Comparison of ENCODE assay signal across 32 mouse cellular contexts in the genomic region with DNA sequence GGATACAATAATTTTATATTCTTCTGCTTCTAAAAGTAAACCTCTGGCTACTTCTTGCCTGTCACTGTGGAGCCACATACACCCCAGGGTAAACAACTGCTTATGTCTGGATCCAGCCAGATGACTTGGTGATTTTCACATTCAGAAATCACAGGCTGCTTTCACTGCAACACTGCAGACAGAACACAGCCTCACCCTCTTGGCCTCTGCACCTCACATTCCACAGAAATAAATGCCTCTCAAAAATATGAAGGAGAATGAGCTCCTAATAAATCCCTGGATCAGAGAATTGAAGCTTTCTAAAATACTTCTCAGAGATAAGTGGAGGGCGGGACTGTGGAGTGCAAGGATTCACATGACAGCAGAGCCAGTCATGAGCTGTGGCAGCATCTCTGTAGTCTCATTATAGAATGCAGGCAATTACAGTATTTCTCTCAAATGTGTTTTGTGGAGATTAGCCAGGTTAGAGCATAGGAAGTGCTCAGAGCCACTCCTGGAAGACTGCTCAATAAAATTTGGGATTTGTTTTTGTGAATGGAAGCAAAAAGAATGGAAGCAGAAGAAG. TPM values are rescaled to one million over a fixed set of nuclear protein-coding genes. Genes with fewer than 3 reads are reported as not detected.
DNase-seq lines count a peak whose midpoint lies in the region; ATAC-seq and TF ChIP-seq lines count a peak whose summit lies in the region.
"Had no signal": no experiment of that assay in that cellular context is flagged by ENCODE, and none has a peak within 500 bp of the region (broad histone marks: within the 10 kb centered on the region; RNA-seq: fewer than 3 reads in every experiment).

No protein-coding gene starts in this region.

- no peaks in the 10 kb centered on the region for H3K36me3 ChIP-seq in midbrain, embryonic 15.5 days (replicated peaks)
- H3K36me3 ChIP-seq in midbrain, embryonic 10.5 days: no peaks in the 10 kb centered on the region
- H3K36me3 ChIP-seq in myocyte (ENCODE audit: control insufficient read depth, insufficient read depth): no peaks in the 10 kb centered on the region
- H3K36me3 ChIP-seq in liver, postnatal 0 days (replicated peaks; ENCODE audit: insufficient read depth, low read length): no peaks in the 10 kb centered on the region
- H3K36me3 ChIP-seq: embryonic facial prominence, embryonic 12.5 days; heart, embryonic 15.5 days; hindbrain, embryonic 12.5 days; intestine, embryonic 15.5 days; limb, embryonic 10.5 days; limb, embryonic 15.5 days; liver, embryonic 13.5 days; neural tube, embryonic 13.5 days had no signal

- no peak for TF ChIP-seq EP300 in liver, postnatal 0 days (IDR thresholded peaks at IDR 0.05; ENCODE audit: low read depth)

- no peak for DNase-seq in gastrocnemius, adult 2 months
- no peak for DNase-seq in gastrocnemius, postnatal 36 days
- DNase-seq in midbrain, embryonic 10.5 days (ENCODE audit: low spot score): no peak
- DNase-seq in brain, adult 2 months (ENCODE audit: low read depth, low spot score): peak; percentile 23
- DNase-seq in right cerebral cortex, postnatal 4 days: no peak
- no peak for DNase-seq in liver, postnatal 0 days
- DNase-seq: adrenal gland, postnatal 10 days; B cell, adult 2 months; cerebellum, adult 18-20 months; cerebellum, postnatal 25 days; heart, adult 2 months; heart, postnatal 36 days; kidney, adult 8-10 months; kidney, postnatal 4 days; layer of hippocampus, postnatal 36 days; liver, embryonic 13.5 days; lung, adult 2 months; lung, postnatal 10 days had no signal

- peak overlapping the region; percentile 28; the same call in 1 of the 2 replicates for H3K27ac ChIP-seq in gastrocnemius, adult 2 months
- H3K27ac ChIP-seq in midbrain, embryonic 15.5 days: no peak overlapping the region
- H3K27ac ChIP-seq in midbrain, embryonic 10.5 days (replicated peaks): no peak overlapping the region
- no peak overlapping the region for H3K27ac ChIP-seq in liver, postnatal 0 days (ENCODE audit: low read depth)
- H3K27ac ChIP-seq: embryonic facial prominence, embryonic 12.5 days; forebrain, embryonic 13.5 days; heart, adult 2 months; heart, embryonic 15.5 days; hindbrain, embryonic 12.5 days; hindbrain, postnatal 0 days; intestine, embryonic 15.5 days; kidney, postnatal 0 days; limb, embryonic 10.5 days; limb, embryonic 15.5 days; liver, embryonic 13.5 days; neural tube, embryonic 13.5 days had no signal

- peak; percentile 76 for ATAC-seq in midbrain, embryonic 15.5 days (replicated peaks)
- ATAC-seq in liver, postnatal 0 days: no peak
- ATAC-seq: forebrain, embryonic 13.5 days; hindbrain, postnatal 0 days; intestine, embryonic 15.5 days had no signal

- H3K4me2 ChIP-seq in midbrain, embryonic 15.5 days: no peak overlapping the region
- H3K4me2 ChIP-seq in myocyte (ENCODE audit: low read depth): peak overlapping the region; percentile 1
- no peak overlapping the region for H3K4me2 ChIP-seq in liver, postnatal 0 days (ENCODE audit: low read depth, low read length)
- H3K4me2 ChIP-seq: embryonic facial prominence, embryonic 12.5 days; forebrain, embryonic 13.5 days; heart, embryonic 15.5 days; hindbrain, embryonic 12.5 days; intestine, embryonic 15.5 days; limb, embryonic 15.5 days; liver, embryonic 13.5 days; neural tube, embryonic 13.5 days had no signal

- intact Hi-C loops in gastrocnemius, adult 2 months (cut with DNase I): no loop called here
- intact Hi-C loops in gastrocnemius, postnatal 36 days (cut with DNase I): no loop called here

- H3K9me3 ChIP-seq in midbrain, embryonic 15.5 days: no peaks in the 10 kb centered on the region
- no peaks in the 10 kb centered on the region for H3K9me3 ChIP-seq in midbrain, embryonic 10.5 days (replicated peaks)
- H3K9me3 ChIP-seq in liver, postnatal 0 days (ENCODE audit: low read length): no peaks in the 10 kb centered on the region
- H3K9me3 ChIP-seq: embryonic facial prominence, embryonic 12.5 days; forebrain, embryonic 13.5 days; heart, embryonic 15.5 days; hindbrain, embryonic 12.5 days; intestine, embryonic 15.5 days; limb, embryonic 10.5 days; limb, embryonic 15.5 days; liver, embryonic 13.5 days; neural tube, embryonic 13.5 days had no signal

- TF ChIP-seq CTCF in gastrocnemius, adult 2 months (IDR thresholded peaks at IDR 0.05): no peak
- TF ChIP-seq CTCF in liver, postnatal 0 days (IDR thresholded peaks at IDR 0.05; ENCODE audit: low read depth): no peak

- no peak overlapping the region for H3ac ChIP-seq in myocyte (ENCODE audit: control insufficient read depth, insufficient read length)

- no peak for TF ChIP-seq POLR2A in myocyte (IDR thresholded peaks at IDR 0.05; ENCODE audit: insufficient read length, low read depth)

- 59% methylated on average over 1 of the region's 1 CpGs for WGBS in midbrain, embryonic 15.5 days
- WGBS in midbrain, embryonic 10.5 days: 90% methylated on average over 1 of the region's 1 CpGs
- 59% methylated on average over 1 of the region's 1 CpGs for WGBS in liver, postnatal 0 days (ENCODE audit: insufficient replicate concordance)

- no peaks in the 10 kb centered on the region for H3K27me3 ChIP-seq in midbrain, embryonic 15.5 days (replicated peaks)
- H3K27me3 ChIP-seq in midbrain, embryonic 10.5 days (ENCODE audit: low read depth, poor library complexity, severe bottlenecking): no peaks in the 10 kb centered on the region
- H3K27me3 ChIP-seq in myocyte (ENCODE audit: control insufficient read depth, insufficient read depth, insufficient read length): no peaks in the 10 kb centered on the region
- H3K27me3 ChIP-seq in liver, postnatal 0 days (ENCODE audit: insufficient read depth, low read length): no peaks in the 10 kb centered on the region
- H3K27me3 ChIP-seq: embryonic facial prominence, embryonic 12.5 days; forebrain, embryonic 13.5 days; heart, embryonic 15.5 days; hindbrain, embryonic 12.5 days; intestine, embryonic 15.5 days; limb, embryonic 15.5 days; liver, embryonic 13.5 days; neural tube, embryonic 13.5 days had no signal

- H3K4me3 ChIP-seq in gastrocnemius, adult 2 months: no peak overlapping the region
- no peak overlapping the region for H3K4me3 ChIP-seq in midbrain, embryonic 15.5 days
- H3K4me3 ChIP-seq in midbrain, embryonic 10.5 days: no peak overlapping the region
- H3K4me3 ChIP-seq in myocyte: no peak overlapping the region
- no peak overlapping the region for H3K4me3 ChIP-seq in liver, postnatal 0 days (ENCODE audit: low read depth, low read length)
- H3K4me3 ChIP-seq: embryonic facial prominence, embryonic 12.5 days; forebrain, embryonic 13.5 days; heart, adult 2 months; heart, embryonic 15.5 days; hindbrain, embryonic 12.5 days; intestine, embryonic 15.5 days; limb, embryonic 10.5 days; limb, embryonic 15.5 days; liver, embryonic 13.5 days; neural tube, embryonic 13.5 days had no signal

- no peak overlapping the region for H3K9ac ChIP-seq in midbrain, embryonic 15.5 days
- no peak overlapping the region for H3K9ac ChIP-seq in liver, postnatal 0 days (replicated peaks)
- H3K9ac ChIP-seq: embryonic facial prominence, embryonic 12.5 days; forebrain, embryonic 13.5 days; heart, embryonic 15.5 days; hindbrain, embryonic 12.5 days; intestine, embryonic 15.5 days; limb, embryonic 15.5 days; liver, embryonic 13.5 days; neural tube, embryonic 13.5 days had no signal

- H3K4me1 ChIP-seq in midbrain, embryonic 15.5 days: peaks cover 7% of the 10 kb centered on the region
- peaks cover 13% of the 10 kb centered on the region for H3K4me1 ChIP-seq in midbrain, embryonic 10.5 days
- H3K4me1 ChIP-seq in liver, postnatal 0 days (ENCODE audit: insufficient read depth): no peaks in the 10 kb centered on the region
- H3K4me1 ChIP-seq: intestine, embryonic 15.5 days; limb, embryonic 10.5 days; limb, embryonic 15.5 days; liver, embryonic 13.5 days had no signal

- H3K79me2 ChIP-seq in myocyte (ENCODE audit: control insufficient read depth, insufficient read depth): no peaks in the 10 kb centered on the region

TF ChIP-seq in myocyte, 11 proteins besides CTCF, POLR2A, EP300 and RAD21:
- TF ChIP-seq E2F4 (IDR thresholded peaks at IDR 0.05; ENCODE audit: insufficient read depth): no peak
- no peak for TF ChIP-seq CEBPB (IDR thresholded peaks at IDR 0.05; ENCODE audit: insufficient read depth, poor library complexity, severe bottlenecking)
- no peak for TF ChIP-seq TCF3 (IDR thresholded peaks at IDR 0.05; ENCODE audit: insufficient read length, low read depth)
- TF ChIP-seq POLR2AphosphoS2 (IDR thresholded peaks at IDR 0.05; ENCODE audit: insufficient read length, low read depth): no peak
- TF ChIP-seq MAX (IDR thresholded peaks at IDR 0.05; ENCODE audit: low read depth): no peak
- TF ChIP-seq USF1 (IDR thresholded peaks at IDR 0.05; ENCODE audit: low read depth): no peak
- TF ChIP-seq TCF12 (IDR thresholded peaks at IDR 0.05; ENCODE audit: insufficient read depth, poor library complexity, severe bottlenecking): no peak
- no peak for TF ChIP-seq REST (IDR thresholded peaks at IDR 0.05; ENCODE audit: insufficient read depth, insufficient read length)
- TF ChIP-seq SRF (IDR thresholded peaks at IDR 0.05; ENCODE audit: control insufficient read depth, insufficient read length, low read depth): no peak
- TF ChIP-seq MYOD1 (IDR thresholded peaks at IDR 0.05; ENCODE audit: control insufficient read depth in 1 of 3, insufficient read length in 2 of 3, low read depth in 2 of 3): no peak
- TF ChIP-seq MYOG (IDR thresholded peaks at IDR 0.05; ENCODE audit: control insufficient read depth in 1 of 3, insufficient read depth in 1 of 3, insufficient read length in 2 of 3, low read depth in 2 of 3): no peak
TF ChIP-seq in myocyte: peak in this region for 0.

RNA-seq across cellular contexts. Expression of a gene that starts 35.2 kb away (rescaled TPM):
- not detected for total RNA-seq in gastrocnemius, adult 2 months (2021)
- total RNA-seq in gastrocnemius, postnatal 36 days (2021): not detected
- polyA plus RNA-seq in midbrain, embryonic 15.5 days (2015; fragmentation: Nextera tagmentation; extraction: Ambion mirVana): not detected in 2 replicates
- not detected in 2 replicates for polyA plus RNA-seq in midbrain, embryonic 10.5 days (2016; fragmentation: Nextera tagmentation; extraction: Ambion mirVana)
- polyA plus RNA-seq in myocyte (2012; fragmentation: generic; extraction: Trizol): 2.4 TPM
- not detected in 2 replicates for polyA plus RNA-seq in liver, postnatal 0 days (2015; fragmentation: Nextera tagmentation; extraction: Ambion mirVana)
- total RNA-seq: gastrocnemius, adult 18-20 months had no signal
- polyA plus RNA-seq: embryonic facial prominence, embryonic 12.5 days; forebrain, embryonic 13.5 days; heart, embryonic 15.5 days; hindbrain, embryonic 12.5 days; hindbrain, postnatal 0 days; intestine, embryonic 15.5 days; kidney, postnatal 0 days; limb, embryonic 10.5 days; limb, embryonic 15.5 days; liver, embryonic 13.5 days; neural tube, embryonic 13.5 days; stomach, embryonic 14.5 days had no signal

RNA-seq across cellular contexts. Expression of a gene that starts 39.5 kb away (rescaled TPM):
- total RNA-seq in gastrocnemius, adult 2 months (2021): 1 to 10 TPM; 1.2 to 1.5 TPM
- 1 to 10 TPM; 1.3 to 1.4 TPM for total RNA-seq in gastrocnemius, postnatal 36 days (2021)
- polyA plus RNA-seq in midbrain, embryonic 15.5 days (2015; fragmentation: Nextera tagmentation; extraction: Ambion mirVana): 10.9 and 11.0 TPM in 2 replicates
- 9.7 and 11.6 TPM in 2 replicates for polyA plus RNA-seq in midbrain, embryonic 10.5 days (2016; fragmentation: Nextera tagmentation; extraction: Ambion mirVana)
- polyA plus RNA-seq in myocyte (2012; fragmentation: generic; extraction: Trizol): 4.2 TPM
- 3.2 and 3.3 TPM in 2 replicates for polyA plus RNA-seq in liver, postnatal 0 days (2015; fragmentation: Nextera tagmentation; extraction: Ambion mirVana)
